Mouse (Mus musculus): ENCODE results near the gene Armt1.

GRCm38 (mm10) chr10:4386609-4387591, 45.4 kb upstream of the Armt1 start:
- TF ChIP-seq CTCF (IDR thresholded peaks at IDR 0.05; ENCODE audit: low read depth, low read length) = no peak
- TF ChIP-seq EP300 (IDR thresholded peaks at IDR 0.05; ENCODE audit: insufficient read depth, low read depth, low read length) = 0 out of 2 replicates have a peak, but pooled peaks have one; percentile 39
